Mouse (Mus musculus) hindbrain, embryonic 13.5 days (tissue): ENCODE measurements around the gene Sh3rf1. TPM values are rescaled to one million over a fixed set of nuclear protein-coding genes. Genes with fewer than 3 reads are reported as not detected.

Source experiments
- ATAC-seq: fragments of 200-750 bp; cut with Nextera tagmentation; 2 replicates; pipeline ENCODE4 v1.8.0; 2017; ENCODE audit warnings: moderate TSS enrichment; ENCODE audit not compliant: low FRiP score
- H3K27ac ChIP-seq: fragments of 300-500 bp; sonication (generic); 2 replicates; pipeline ENCODE4 v1.5.1; 2015; ENCODE audit warnings: inconsistent platforms, mild to moderate bottlenecking, moderate library complexity
- H3K27me3 ChIP-seq: fragments of 300-500 bp; sonication (generic); 2 replicates; pipeline ENCODE4 v1.6.1; 2015; ENCODE audit warnings: mild to moderate bottlenecking, inconsistent platforms
- H3K36me3 ChIP-seq: fragments of 300-500 bp; sonication (generic); 2 replicates; pipeline ENCODE4 v1.6.1; 2015; ENCODE audit warnings: mild to moderate bottlenecking, inconsistent platforms
- H3K4me1 ChIP-seq: fragments of 300-500 bp; sonication (generic); replicated peaks from 2 replicates; pipeline ENCODE4 v1.6.1; 2015; ENCODE audit warnings: inconsistent platforms
- H3K4me2 ChIP-seq: fragments of 300-500 bp; sonication (generic); 2 replicates; pipeline ENCODE4 v1.6.1; 2015; ENCODE audit warnings: inconsistent platforms, mild to moderate bottlenecking, moderate library complexity
- H3K4me3 ChIP-seq: fragments of 300-500 bp; sonication (generic); 2 replicates; pipeline ENCODE4 v1.5.1; 2015; ENCODE audit warnings: mild to moderate bottlenecking, inconsistent platforms
- H3K9ac ChIP-seq: fragments of 300-500 bp; sonication (generic); 2 replicates; pipeline ENCODE4 v1.6.1; 2015; ENCODE audit warnings: mild to moderate bottlenecking, inconsistent platforms
- H3K9me3 ChIP-seq: fragments of 300-500 bp; sonication (generic); 2 replicates; pipeline ENCODE4 v1.6.1; 2016; ENCODE audit warnings: inconsistent platforms
- WGBS: fragments of 180-500 bp; shearing (Covaris S2); methylation state at CpG from one replicate; pipeline ENCODE4 v1.1.7; 2015; 5-methylcytosine and 5-hydroxymethylcytosine counted together
- polyA plus RNA-seq: library from polyadenylated mRNA; unstranded; fragments of >200 nt; fragmentation: Nextera tagmentation; extraction: Ambion mirVana; gene quantifications from 2 replicates; pipeline ENCODE4 v1.2.1, GENCODE M21; 2015

Gene Sh3rf1
- polyA plus RNA-seq, 1 experiment from 2014 or later: 30.5 TPM

DNA sequence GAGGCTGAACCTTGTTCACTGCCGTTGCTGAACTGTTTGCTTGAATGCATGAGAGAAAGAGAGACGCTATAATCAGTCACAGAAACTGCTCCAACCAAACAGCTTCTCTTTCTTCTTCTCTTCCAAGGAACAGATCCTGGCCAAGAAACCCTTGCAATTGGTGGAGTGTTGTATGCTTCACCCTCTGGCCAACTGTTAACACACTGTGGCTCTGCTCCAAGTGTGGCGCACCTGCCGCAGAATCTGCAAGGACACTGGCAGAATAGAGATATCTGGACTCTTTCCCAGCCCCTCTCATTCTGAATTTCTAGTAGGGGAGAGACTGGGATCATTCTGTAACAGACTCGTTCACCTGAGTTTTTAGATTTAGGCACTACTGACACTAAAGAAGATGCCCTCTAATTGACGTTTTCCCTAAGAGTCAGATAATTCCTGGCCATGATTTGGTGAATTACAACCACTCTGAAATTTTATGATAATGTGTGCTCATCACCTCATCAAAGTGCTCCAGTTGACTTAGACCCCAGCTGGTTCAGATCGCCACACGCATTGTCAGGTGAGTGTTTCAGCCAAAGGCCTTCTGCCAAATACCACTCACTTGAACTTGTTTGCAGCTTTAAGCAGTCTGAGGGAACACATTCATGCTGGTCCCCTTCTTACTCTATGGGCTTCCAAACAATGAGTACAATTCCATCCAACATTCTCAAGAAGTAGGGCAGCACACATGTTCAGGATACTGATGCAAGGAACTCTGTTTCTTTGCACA is 204.4 kb downstream of the Sh3rf1 start:
- ATAC-seq: no peak
- H3K9ac ChIP-seq: no peak overlapping the region
- no peaks in the 10 kb centered on the region for H3K4me1 ChIP-seq
- H3K9me3 ChIP-seq: no peaks in the 10 kb centered on the region
- no peak overlapping the region for H3K27ac ChIP-seq
- no peak overlapping the region for H3K4me2 ChIP-seq
- 74% methylated on average over 8 of the region's 8 CpGs for WGBS
- no peak overlapping the region for H3K4me3 ChIP-seq
- no peaks in the 10 kb centered on the region for H3K36me3 ChIP-seq
- H3K27me3 ChIP-seq: no peaks in the 10 kb centered on the region

DNA sequence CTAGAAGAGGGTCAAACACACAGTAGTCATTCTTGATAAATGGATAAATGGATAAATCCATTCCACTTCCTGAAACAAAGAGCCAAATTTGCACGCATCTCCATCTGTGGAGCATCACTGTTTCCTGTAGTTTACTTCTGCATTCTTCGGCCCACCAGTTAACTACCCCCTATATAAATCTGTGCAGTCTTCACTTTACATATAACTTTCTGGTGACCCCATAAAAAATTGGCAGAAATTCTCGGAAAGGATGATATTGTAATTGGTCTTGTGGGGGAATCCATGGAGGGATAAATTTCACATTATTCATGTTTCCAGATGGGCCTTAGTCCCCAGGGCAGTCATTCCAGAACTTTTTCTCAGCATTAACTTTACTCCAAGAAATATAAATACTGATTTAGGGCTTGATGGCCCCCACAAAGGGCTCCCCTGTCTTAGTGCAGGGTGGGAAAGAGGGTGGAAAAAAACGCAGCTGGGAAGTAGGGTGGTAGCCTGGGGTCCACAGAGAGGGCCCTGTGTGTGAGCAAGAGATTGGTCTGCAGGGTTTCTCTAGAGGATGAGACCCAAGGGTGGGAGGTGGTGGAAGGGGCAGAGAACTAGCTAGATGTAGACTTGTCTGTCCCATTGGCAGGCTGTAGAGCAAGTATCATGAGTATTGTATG is 205.3 kb downstream of the Sh3rf1 start:
- 80% methylated on average over 4 of the region's 4 CpGs for WGBS
- H3K9me3 ChIP-seq: no peaks in the 10 kb centered on the region
- no peak for ATAC-seq
- no peak overlapping the region for H3K4me3 ChIP-seq
- no peak overlapping the region for H3K4me2 ChIP-seq
- H3K27me3 ChIP-seq: no peaks in the 10 kb centered on the region
- no peak overlapping the region for H3K27ac ChIP-seq
- H3K4me1 ChIP-seq: no peaks in the 10 kb centered on the region
- no peak overlapping the region for H3K9ac ChIP-seq
- H3K36me3 ChIP-seq: no peaks in the 10 kb centered on the region

DNA sequence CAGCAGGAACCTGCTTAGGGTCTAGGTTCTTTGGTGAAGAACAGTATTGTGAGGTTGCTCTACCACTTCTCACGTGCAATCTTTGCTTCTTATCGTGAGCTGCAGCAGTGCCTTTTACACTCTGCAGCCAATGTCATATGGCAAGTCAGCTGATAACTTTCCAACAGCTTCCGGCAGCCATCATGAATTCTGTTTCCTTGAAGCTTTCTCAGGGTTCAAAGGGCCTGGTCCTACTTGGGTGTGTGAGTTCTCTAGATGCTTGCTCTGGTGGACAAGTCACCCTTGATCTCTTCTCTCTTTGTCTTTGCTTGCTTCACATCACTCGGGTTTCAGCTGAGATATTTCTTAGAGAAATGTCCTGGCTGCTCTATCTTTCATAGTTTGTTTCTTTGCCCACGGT is 211.8 kb downstream of the Sh3rf1 start:
- Histone ChIP-seq H3K4me3 (no peak overlapping the region), H3K36me3 (no peaks in the 10 kb centered on the region), H3K9me3 (peaks cover 4% of the 10 kb centered on the region; the same call in 1 of the 2 replicates), H3K4me2 (no peak overlapping the region), H3K9ac (no peak overlapping the region), H3K27me3 (no peaks in the 10 kb centered on the region), H3K4me1 (peaks cover 12% of the 10 kb centered on the region), H3K27ac (peak overlapping the region; percentile 55; the same call in 1 of the 2 replicates)
- WGBS: 93% methylated on average over 5 of the region's 5 CpGs
- ATAC-seq: no peak

DNA sequence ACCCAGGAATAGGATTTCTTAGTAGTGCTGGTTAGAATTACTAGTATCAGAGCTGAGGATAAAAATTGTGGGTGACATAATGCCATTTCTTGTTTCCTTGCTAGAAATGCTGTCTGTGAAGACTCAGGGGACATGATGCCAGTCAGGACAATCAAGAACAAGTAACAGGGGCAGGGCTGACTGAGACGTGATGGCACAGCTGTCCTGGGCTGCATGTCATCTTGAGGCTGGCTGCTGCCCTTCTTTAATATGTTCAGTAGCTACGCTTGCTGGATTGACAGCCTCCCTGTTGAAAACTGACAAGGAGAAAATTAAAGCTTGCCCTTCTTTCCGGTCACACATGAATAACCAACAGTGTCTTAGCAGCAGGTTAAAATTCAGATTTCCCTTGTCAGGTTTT is 212.5 kb downstream of the Sh3rf1 start:
- Histone ChIP-seq H3K9ac (no peak overlapping the region), H3K27ac (peak overlapping the region; percentile 55; the same call in 1 of the 2 replicates), H3K9me3 (peaks cover 7% of the 10 kb centered on the region; the same call in 1 of the 2 replicates), H3K4me3 (no peak overlapping the region), H3K36me3 (no peaks in the 10 kb centered on the region), H3K4me1 (peaks cover 12% of the 10 kb centered on the region), H3K4me2 (no peak overlapping the region), H3K27me3 (no peaks in the 10 kb centered on the region)
- no peak for ATAC-seq
- 40% methylated on average over 3 of the region's 3 CpGs for WGBS

DNA sequence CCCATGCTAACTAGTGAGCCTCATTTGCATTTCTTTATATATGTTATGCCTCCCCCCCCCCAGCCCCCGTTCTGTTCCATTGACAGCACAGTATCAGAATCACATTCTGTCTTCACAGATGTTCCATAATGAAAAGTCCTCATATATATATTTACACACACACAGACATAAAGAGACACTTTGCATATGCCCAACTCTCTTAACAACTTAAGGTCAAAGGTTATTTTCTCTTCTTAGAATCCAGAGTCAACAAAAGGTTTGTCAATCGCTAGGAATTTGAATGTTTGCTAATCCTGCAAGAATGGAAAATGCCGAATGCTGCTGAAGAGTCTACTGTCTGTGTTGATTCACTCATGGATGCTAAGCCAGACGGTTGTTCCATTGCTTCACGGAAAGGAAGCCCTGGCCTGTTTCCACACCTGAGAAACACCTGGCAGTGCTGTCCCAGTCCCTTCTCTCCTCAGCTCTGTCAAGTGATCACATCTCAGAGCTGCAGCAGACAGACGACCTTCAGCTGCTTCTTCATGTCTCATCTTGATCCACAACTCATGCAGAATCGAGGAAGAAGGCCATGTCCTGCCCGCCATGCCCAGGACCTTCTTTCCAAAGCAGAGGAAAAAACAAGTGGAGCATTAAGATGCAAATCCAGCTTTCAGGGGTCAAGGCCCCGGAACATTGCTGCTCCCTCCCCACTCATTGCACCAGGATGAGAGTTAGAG is 213.1 kb downstream of the Sh3rf1 start:
- Histone ChIP-seq H3K4me3 (no peak overlapping the region), H3K36me3 (no peaks in the 10 kb centered on the region), H3K4me1 (peaks cover 12% of the 10 kb centered on the region), H3K9ac (no peak overlapping the region), H3K27me3 (no peaks in the 10 kb centered on the region), H3K4me2 (no peak overlapping the region), H3K9me3 (peaks cover 7% of the 10 kb centered on the region; the same call in 1 of the 2 replicates), H3K27ac (0 out of 2 replicates have a peak overlapping the region, but pooled peaks have one; percentile 15)
- 43% methylated on average over 9 of the region's 9 CpGs for WGBS
- no peak for ATAC-seq

DNA sequence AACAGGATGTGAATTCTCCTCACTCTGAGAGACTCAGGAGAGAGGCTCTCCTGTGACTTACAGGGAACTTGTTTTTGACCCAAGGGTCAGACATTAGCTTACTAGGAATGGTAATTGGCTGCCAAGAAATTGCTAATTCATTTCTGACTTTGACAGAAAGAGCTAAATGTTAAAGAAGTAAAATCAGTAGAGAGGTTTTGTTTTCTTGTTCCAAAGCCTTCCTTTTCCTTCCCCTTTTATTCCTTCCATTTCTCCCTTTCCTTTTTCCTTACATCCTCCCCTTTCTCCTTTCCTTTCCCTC is 213.6 kb downstream of the Sh3rf1 start:
- Histone ChIP-seq H3K9me3 (peaks cover 7% of the 10 kb centered on the region; the same call in 1 of the 2 replicates), H3K27me3 (no peaks in the 10 kb centered on the region), H3K4me3 (no peak overlapping the region), H3K27ac (no peak overlapping the region), H3K9ac (no peak overlapping the region), H3K4me1 (peaks cover 12% of the 10 kb centered on the region), H3K36me3 (no peaks in the 10 kb centered on the region), H3K4me2 (no peak overlapping the region)
- no peak for ATAC-seq

DNA sequence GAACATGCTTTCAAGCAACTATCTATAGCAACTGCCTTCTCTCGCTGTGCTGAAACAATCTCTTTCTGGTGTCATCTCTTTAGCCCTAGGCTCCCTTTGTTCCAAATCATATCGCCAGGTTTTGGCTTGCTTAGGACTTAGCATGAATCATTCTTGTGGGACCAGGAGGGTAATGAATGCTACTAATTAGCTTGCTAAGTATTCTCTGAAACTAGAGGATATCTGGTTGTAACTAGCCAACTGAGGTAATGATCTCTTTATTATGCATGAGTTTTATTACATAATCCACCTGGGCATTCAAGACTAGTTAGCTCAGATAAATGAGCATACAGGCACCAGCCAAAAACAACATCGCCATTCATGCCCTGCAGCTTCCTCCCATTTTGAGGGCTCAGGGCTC is 219.3 kb downstream of the Sh3rf1 start:
- Histone ChIP-seq H3K27ac (no peak overlapping the region), H3K4me3 (no peak overlapping the region), H3K4me2 (no peak overlapping the region), H3K4me1 (peaks cover 37% of the 10 kb centered on the region), H3K9me3 (peaks cover 7% of the 10 kb centered on the region; the same call in 1 of the 2 replicates), H3K27me3 (no peaks in the 10 kb centered on the region), H3K36me3 (no peaks in the 10 kb centered on the region), H3K9ac (no peak overlapping the region)
- peak; percentile 53; the same call in 1 of the 2 replicates for ATAC-seq
- WGBS: 74% methylated on average over 3 of the region's 3 CpGs

DNA sequence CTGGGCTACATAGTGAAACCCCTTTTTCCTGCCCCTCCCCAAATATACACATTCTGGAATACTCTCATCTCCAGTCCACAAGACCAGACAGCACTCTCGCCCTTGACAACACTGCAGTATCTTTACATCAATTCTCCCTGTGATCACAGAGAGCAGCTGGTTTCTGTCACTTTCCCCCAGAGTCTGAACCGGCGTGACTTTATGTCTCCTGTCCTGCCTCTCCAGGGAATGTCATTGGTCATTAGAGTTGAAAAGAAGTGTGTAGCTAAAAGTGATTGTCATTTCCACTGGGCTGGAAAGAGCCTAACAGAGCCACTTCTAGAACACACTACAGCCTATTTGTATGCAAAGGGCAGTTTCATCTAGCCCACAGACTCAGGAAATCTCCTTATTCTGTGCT is 220.7 kb downstream of the Sh3rf1 start:
- H3K4me2 ChIP-seq: no peak overlapping the region
- H3K27ac ChIP-seq: 0 out of 2 replicates have a peak overlapping the region, but pooled peaks have one; percentile 25
- H3K36me3 ChIP-seq: no peaks in the 10 kb centered on the region
- 9% methylated on average over 3 of the region's 3 CpGs for WGBS
- H3K27me3 ChIP-seq: no peaks in the 10 kb centered on the region
- ATAC-seq: no peak
- peaks cover 7% of the 10 kb centered on the region; the same call in 1 of the 2 replicates for H3K9me3 ChIP-seq
- H3K4me1 ChIP-seq: peaks cover 43% of the 10 kb centered on the region
- H3K4me3 ChIP-seq: no peak overlapping the region
- H3K9ac ChIP-seq: no peak overlapping the region

Other genes starting within 250 kb of the Sh3rf1 start
- gene Clcn3, start 240.6 kb upstream of the Sh3rf1 start, polyA plus RNA-seq: 59.7 and 60.9 TPM in 2 replicates
- 27.4 and 27.7 TPM in 2 replicates for gene Nek1, start 230.7 kb upstream of the Sh3rf1 start, polyA plus RNA-seq